Mouse (Mus musculus): ENCODE data around the gene Gm13101.
"Not testable (repeated sequence)": the region's sequence is repeated elsewhere in the genome, so short reads cannot be mapped to it uniquely, and the experiment has no call there.

Gm13101 gene

DNA sequence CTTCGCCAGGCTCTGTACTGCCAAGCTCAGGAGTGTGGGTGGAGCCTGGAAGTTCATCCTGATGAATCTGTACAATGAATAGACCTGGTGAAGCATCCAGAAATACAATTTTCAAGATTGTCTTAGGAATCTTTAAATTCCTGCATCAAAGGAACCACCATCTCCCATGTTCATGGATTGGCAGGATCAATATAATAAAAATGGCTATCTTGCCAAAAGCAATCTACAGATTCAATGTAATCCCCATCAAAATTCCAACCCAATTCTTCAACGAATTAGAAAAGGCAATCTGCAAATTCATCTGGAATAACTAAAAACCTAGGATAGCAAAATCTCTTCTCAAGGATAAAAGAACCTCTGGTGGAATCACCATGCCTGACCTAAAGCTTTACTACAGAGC lies at the start of gene Gm13101:
Gm13101 (minus strand) TSS at position 101 of the 400 bp plus-strand sequence.
- not testable (repeated sequence) for DNase-seq (ENCODE audit: low spot score)

DNA sequence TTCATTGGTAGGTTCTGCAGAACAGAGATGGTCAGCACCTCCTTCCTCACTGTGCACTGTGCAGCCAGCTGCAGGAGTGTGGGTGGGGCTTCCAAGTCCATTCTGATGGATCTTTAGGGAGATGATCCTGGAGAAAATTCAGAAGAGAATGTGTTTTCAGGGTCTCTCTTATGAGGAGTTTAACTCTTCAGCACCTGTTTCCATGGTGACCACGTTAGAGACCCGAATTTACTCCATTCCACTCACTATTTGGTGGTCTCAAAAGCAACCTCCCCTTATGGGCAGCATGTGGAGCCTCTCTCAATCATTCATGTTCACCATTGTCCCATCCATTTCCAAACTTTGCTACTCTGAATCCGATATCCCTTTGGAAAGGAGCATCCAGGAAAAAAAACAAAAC lies 27.5 kb upstream of the Gm13101 start, which contains the start of gene Pramef17:
Pramef17 (minus strand) TSS at position 101 of the 400 bp plus-strand sequence.
- DNase-seq (ENCODE audit: low spot score): not testable (repeated sequence)

DNA sequence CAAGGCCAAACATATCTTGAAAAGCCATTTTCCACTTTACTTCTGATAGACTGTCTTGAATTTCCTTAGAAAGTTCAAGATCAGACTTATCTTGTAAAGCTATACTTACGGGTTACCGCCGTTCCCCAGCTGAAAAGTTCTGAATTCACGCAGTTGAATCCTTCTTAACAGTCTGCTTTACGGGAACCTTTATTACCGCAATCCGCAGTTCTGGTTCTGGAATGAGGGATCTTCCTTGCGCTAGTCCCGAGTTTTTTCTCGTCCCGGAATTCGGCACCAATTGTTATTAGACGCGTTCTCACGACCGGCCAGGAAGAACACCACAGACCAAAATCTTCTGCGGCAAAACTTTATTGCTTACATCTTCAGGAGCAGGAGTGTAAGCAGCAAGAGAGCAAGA lies 21.4 kb upstream of the Gm13101 start:
- not testable (repeated sequence) for DNase-seq (ENCODE audit: low spot score)

DNA sequence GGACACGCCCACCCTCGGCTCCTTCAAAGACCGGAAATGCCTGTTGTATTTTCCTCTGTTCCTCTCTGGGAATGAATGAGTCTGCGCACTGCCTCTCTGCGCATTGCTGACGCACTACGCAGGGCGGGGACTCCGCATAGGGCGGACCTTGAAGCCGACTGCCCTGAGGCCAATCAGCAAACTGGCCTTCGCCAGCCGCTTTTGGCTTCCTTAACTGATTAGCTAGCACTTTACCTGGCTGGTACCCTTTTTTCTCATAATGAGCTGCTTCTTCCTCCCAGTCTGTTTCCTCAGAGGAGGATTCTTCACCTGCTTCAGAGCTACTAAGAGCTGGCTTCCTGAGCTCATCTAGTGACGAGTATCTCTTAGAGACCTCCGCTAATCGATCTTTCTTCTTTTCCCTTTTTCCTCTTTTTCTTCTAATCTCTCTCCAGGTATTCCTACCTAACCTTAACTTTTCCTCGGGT lies 20.8 kb upstream of the Gm13101 start:
- DNase-seq (ENCODE audit: low spot score): not testable (repeated sequence)

DNA sequence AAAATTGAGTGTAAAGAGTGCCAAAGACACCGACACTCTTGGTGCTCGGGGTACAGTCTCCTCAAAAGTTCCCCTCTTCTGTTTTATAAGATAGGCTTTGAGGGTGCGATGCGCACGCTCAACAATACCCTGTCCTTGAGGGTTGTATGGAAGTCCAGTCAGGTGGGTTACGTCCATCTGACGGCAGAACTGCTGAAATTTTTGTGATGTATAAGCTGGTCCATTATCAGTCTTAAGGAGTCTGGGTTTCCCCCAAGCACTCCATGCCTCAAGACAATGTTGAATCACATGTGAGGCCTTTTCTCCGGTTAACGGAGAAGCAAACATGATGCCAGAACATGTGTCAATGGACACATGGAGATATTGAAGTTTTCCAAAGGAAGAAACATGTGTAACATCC lies 19.0 kb upstream of the Gm13101 start:
- not testable (repeated sequence) for DNase-seq (ENCODE audit: low spot score)

DNA sequence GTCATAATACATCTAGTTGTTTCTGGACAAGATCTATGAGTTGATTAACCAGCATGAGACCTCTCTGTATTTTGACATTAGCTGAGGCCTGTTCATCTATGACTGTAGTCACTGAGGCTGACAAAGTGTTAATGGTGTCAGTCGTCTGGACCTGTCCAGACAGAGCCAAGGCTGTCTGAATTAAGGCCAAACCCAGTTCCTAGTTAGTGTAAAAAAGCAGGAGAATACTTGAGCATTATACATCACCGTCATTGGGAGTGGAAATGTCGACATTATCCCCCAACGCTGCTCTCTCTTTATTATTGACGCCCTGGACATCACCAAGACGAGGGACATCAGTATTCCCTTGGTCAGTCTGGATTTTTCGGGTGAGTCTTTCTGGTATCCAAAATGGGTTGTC lies 18.4 kb upstream of the Gm13101 start:
- DNase-seq (ENCODE audit: low spot score): not testable (repeated sequence)

DNA sequence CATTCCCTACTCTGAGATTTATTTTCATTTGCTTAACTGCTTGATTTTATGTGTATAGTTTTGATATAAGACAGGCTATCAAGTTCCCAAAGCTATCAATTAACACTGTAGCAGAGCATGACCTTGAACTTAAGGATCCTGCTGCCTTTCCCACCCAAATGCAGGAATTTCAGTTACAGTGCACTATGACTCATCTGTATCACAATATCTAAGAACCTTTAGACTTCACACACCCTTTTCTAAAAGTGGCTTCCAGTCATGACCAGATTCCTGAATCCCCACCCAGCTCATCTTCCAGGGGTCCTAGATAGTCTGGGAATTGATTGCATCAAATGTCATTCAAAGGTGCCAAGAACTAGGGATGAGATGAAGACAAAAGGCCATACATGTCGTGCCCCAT lies 16.7 kb upstream of the Gm13101 start:
- DNase-seq (ENCODE audit: low spot score): not testable (repeated sequence)

DNA sequence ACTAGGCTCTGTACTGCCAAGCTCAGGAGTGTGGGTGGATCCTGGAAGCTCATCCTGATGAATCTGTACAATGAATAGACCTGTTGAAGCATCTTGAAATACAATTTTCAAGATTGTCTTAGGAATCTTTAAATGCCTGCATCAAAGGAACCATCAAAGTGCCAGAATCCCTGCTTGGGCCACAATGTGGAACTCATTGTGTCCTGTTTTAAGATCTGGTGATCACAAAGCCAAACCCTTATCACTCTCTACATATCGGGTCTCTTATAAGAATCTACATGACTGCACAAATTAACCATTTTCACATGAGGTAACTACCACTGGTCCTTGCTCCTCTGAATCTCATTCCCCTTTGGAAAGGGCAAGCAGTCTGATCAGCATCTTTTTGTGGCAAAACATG lies 15.8 kb downstream of the Gm13101 start, which contains the start of gene Pramef25:
Pramef25 (minus strand) TSS at position 101 of the 400 bp plus-strand sequence.
- DNase-seq (ENCODE audit: low spot score): not testable (repeated sequence)
